Mouse (Mus musculus): ENCODE results near the gene Lrrc29.

The Lrrc29 gene

GRCm38 (mm10) chr8:105343791-105344574 lies 17.9 kb upstream of the Lrrc29 start:
- DNase-seq: no peak

GRCm38 (mm10) chr8:105342768-105343167 lies 16.7 kb upstream of the Lrrc29 start:
- DNase-seq: no peak

DNA sequence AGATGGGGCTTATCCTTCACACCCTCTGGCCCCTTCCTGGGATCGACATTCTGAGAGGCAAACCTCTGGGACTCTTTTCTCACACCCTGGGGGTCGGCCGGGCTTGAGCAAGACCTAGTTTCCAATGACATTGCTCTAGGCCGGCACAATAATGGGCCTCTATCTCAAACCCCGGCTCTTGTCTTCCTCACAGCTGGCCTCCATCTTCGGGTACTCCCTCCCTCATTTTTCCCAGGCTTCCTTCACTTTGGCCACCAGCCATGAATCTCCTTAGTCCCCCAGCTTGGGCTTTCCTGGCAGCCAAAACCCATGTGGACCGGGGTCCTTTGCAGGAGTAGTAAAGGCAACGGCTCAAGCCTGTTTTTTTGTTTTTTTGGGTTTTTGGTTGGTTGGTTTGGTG lies 15.3 kb upstream of the Lrrc29 start:
- no peak for DNase-seq

DNA sequence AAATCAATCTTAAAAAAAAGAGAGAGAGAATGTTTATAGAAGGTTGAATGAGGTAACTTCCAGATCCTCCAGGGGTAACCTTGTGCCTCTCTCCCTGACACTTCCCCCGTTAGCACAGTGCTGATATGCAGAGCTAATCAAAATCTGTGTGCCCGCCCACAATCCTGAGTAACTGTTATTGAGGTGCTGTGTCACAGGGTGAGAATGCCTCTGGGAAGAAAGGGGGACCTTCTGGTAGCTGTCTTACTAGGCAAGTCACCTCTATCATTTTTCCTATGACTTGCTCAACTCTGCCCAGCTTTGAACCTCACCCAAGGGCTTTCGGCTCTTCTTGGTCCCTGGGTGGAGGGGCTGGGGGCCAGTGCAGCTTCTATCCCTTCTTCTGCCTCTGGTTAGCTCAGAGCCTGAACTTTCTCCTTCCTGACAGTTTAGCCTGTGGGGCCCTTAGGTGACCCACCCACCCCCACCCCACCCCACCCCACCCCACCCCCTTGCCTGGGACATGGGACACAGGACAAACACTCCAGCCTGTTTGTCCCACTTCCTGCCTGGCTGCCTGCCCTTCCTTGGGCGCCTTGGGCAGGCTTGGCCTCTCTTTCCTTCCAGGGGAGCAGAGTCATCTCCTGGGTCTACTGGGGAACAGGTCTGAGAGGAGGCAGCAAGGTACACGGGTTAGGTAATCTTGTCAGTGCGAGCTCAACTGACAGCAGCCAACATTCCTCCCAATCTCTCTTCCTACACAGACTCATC lies 14.0 kb upstream of the Lrrc29 start:
- DNase-seq: no peak

DNA sequence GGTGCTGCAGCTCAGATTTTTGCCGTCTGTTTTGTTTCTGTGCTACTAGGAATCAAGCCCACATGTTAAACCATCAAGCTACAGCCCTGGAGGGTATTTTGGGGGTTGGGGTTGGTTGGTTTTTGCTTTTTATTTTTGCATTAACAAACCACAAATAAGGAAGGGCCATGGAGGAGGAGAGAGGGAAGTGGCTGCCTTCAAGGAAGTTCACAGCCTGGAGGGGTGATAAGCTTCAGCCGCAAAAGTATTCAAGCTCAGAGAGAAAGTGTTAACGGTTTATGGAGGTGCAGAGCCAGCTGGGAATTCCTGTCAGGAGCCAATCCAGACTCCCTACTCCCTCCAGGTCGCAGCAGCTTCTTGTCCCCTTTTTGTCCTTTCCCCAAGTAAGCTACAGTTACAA lies 12.9 kb upstream of the Lrrc29 start:
- DNase-seq: no peak

- no peak for DNase-seq
Measured at GRCm38 (mm10) chr8:105336373-105337130, 10.5 kb upstream of the Lrrc29 start.

GRCm38 (mm10) chr8:105332523-105332922 lies 6.4 kb upstream of the Lrrc29 start:
- no peak for DNase-seq

DNA sequence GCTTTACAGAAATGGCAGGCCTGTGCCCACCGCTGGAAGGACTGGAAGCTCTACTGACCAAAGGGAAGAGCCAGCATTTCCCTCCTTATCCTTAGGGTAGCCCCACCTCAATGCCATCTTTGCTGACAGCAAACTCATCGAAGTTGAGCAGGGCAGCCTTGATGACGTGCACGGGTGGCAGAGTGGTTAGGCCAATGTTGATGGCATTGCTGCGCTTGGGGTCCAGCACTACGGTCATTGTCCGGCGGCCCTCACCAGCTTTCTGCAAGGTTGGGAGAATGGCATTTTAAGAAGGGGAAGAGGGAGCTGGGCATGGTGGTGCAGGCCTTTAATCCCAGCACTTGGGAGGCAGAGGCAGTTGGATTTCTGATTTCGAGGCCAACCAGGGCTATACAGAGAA lies 5.9 kb upstream of the Lrrc29 start:
- DNase-seq: no peak

DNA sequence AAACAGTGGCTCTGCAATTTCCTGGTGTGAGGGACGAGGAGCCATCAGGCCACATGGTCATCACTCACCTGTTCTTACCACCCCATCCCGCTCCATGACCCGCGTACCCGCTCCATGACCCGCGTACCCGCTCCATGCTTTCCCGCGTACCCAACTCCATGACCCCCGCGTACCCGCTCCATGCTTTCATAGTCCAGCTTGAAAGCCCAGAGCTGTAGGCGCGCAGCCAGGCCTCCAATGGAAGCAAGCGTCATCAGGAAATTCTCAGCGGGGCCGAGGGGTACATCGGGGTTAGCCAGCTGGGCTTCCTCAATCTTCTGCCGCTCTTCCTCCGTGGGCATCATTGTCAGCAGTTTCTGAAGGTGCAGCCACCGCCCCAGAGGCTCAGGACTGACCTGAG lies 5.4 kb upstream of the Lrrc29 start:
- DNase-seq: no peak

DNA sequence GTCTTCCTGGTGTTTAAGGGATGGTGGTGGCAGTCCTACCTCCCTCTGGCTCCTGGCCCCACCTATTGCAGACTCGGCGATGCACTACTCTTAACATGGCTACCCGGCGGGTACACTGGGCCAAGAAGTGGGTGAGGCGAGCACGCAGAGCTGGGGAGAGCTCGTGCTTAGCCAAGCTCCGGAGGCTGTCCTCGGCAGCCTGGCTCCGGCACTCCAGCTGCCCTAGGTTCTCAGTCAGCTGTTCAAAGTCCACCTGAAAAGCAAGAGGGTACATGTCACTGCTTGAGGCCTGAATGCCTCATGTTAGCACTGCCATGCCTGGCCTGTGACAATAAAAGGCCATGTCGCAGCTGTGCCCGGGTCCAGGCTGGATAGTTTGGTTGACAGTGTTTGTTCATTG lies 4.2 kb upstream of the Lrrc29 start:
- DNase-seq: no peak

GRCm38 (mm10) chr8:105326968-105327367 lies 890 bp upstream of the Lrrc29 start:
- DNase-seq: no peak

- DNase-seq: no peak
Measured at GRCm38 (mm10) chr8:105325641-105326093, 411 bp downstream of the Lrrc29 start.

DNA sequence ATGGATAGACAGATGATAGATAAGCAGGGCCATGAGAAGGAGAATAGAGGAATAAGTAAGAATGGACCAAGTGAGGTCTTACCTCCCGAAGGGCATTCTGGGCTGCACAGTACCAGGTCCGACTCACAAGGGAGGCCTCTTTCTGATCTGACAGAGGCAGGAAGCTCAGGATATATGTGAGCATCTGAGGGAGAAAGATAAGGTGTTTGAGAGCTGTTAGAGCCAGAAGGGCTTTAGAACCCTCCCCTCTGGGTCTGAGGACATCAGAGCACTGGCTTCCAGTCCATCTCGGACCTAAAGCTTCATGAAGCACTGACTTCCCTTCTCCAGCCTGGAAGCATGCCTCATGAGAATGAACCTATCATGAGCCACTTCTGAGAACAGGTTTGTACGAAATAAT lies 2.9 kb downstream of the Lrrc29 start:
- DNase-seq: no peak

DNA sequence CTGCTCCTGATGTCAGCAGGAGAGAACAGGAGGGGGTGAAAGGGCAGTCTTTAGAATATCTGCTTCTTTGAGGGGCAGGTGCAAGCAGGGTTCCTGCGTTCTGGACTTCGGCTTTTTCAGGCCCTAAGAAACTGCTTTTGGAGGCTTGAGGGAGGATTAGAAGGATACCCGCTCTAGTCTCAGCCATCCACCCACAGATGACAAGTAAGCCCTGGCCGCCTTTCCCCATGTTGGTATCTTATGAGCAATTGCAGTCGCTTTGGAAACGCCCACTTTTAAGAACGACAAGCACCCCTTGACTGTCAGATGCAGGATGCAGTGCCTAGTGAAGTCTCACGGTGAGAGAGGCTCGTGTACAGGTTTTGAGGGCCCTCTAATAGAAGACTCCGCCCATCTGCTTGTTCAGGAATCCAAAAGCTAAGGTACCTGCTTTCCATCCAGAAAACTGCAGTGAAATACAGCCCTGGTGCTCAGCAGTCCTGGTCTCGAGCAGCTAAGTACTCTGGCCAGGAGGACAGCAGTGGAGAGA lies 7.4 kb downstream of the Lrrc29 start:
- no peak for DNase-seq

DNA sequence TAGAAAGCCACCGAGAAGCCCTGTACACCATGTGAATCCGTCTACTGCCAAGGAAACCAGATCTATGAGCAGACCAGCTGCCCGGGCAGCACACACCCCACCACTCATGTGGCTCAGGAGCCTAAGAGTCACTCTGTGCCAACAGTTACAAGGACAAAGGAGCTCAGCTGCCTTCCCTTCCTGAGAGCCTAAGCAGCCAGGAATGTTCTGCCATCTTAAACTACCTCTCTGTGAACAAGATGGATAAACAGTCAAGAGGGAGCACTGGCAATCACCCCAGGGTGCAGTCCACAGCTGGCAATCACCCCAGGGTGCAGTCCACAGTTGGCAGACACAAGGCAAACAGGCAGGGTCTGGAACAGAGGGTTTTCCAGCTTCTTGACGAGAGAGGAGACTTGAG lies 8.1 kb downstream of the Lrrc29 start:
- no peak for DNase-seq

- DNase-seq: no peak
Measured at GRCm38 (mm10) chr8:105315073-105315769, 10.9 kb downstream of the Lrrc29 start.

- no peak for DNase-seq
Measured at GRCm38 (mm10) chr8:105313622-105314402, 12.3 kb downstream of the Lrrc29 start.

- no peak for DNase-seq
Measured at GRCm38 (mm10) chr8:105312891-105313481, 13.1 kb downstream of the Lrrc29 start.

GRCm38 (mm10) chr8:105311718-105312117 lies 14.4 kb downstream of the Lrrc29 start:
- no peak for DNase-seq

- DNase-seq: no peak
Measured at GRCm38 (mm10) chr8:105310118-105310517, 16.0 kb downstream of the Lrrc29 start.

DNA sequence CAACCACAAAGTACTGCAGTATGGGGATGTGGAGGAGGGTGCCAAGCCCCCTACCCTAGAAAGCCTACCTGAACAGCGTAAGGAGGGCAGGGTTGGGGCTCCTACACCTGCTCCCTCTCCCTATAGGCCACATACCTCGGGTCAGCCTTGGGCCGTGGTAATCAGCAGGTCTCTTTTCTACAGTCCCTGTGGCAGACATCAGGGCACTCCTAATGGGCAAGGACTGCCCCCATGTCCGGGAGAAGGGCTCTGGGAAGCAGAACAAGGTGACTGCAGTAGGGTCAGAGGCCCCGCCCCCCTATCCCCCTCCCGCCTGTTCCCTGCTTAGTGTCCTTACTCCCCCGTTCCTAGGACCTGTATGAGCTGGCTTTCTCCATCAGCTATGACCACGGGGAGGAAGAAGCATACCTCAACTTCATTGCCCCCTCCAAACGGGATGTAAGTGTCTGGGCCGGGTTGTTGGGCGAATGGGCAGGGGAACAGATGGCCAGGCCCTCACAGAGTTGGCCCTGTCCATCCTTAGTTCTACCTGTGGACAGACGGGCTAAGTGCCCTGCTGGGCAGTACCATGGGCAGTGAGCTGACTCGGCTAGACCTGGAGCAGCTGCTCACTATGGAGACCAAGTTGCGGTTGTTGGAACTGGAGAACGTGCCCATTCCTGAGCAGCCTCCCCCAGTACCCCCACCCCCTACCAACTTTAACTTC lies 16.8 kb downstream of the Lrrc29 start:
- DNase-seq: no peak
